Mouse (Mus musculus) lung, adult 2 months (tissue): Measurements from ENCODE around the gene Cbx5.

Experiments used
- CTCF ChIP-seq: fragments of 200-500 bp; IDR thresholded peaks from 2 replicates; pipeline ENCODE4 v1.5.1; 2011; ENCODE audit warnings: mild to moderate bottlenecking, low read length, control low read depth; ENCODE audit not compliant: insufficient read depth
- POLR2A ChIP-seq: fragments of 200-500 bp; IDR thresholded peaks from 2 replicates; pipeline ENCODE4 v1.6.1; 2011; ENCODE audit warnings: low read depth, mild to moderate bottlenecking, control low read depth, low read length, borderline replicate concordance; ENCODE audit errors: extremely low read depth

- TF ChIP-seq CTCF, result peak; percentile 71
- no peak for TF ChIP-seq POLR2A
Measured at GRCm38 (mm10) chr15:103280817-103281464, 41.3 kb upstream of the Cbx5 start.
